Mouse (Mus musculus): Measurements from ENCODE around the gene Fgr.

Fgr gene

DNA sequence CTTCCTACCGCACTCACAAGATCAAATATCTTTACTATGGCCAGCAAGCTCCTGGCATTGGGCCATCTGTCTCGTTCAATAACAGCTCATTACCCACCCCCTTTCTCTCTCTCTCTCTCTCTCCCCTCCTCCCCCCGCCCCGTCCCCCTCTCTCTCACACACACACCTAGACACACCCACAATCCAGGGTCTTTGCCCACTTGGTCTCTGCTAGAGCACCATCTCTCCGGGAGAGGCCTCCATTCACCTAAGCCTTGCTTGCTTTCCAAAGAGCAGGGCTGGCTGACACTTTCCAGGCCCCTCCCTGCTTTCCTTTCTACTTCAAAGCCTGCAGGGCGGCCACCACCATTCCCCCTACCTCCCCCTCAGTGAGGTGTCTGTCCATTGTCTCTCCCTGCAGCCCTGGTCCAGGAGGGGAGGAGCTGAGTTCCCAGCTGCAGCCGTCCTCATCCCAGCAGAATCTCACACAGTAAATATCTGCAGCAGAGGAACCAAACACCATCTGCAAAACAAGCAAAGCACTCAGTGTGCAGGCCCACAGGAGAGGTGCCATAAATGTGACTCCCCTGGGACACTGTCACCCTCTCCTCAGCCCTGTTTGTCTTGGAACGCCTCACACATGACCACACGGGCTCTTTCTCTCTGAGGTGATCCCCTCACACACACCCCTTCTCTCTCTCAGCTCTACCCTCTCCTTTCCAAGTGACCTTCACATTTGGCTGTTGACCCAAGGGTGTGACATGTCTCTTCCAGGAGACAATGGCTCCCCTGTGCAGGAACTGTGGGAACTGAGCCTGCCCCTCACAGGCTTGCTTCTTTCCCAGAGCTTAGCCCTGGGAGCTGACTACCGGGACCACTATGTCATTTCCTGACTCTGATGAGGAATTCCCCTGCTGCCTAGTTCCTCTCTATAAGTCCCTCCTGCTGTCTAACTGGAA is 14.9 kb upstream of the Fgr start:
- no peak for DNase-seq (ENCODE audit: low spot score in 2 of 2)

DNA sequence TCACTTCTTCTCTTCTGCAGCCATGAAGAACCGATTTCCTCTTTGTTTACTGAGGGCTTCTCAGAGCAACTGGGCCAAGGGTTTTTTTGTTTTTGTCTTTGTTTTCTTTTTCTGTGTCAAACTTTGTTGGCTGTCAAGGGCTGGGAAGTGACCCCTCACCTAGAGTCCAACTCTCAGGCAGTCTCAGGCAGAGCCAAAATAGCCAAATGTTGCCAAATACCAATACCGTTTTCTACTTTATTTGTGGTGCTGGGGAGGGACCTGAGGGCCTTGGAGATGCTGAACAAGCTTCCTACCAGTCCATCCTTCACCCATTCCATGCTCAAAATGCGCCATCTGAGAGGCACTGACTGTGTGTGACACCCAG is 14.2 kb upstream of the Fgr start:
- no peak for DNase-seq (ENCODE audit: low spot score in 2 of 2)

- no peak for DNase-seq (ENCODE audit: low spot score in 2 of 2)
These were observed 13.6 kb upstream of the Fgr start for GRCm38 (mm10) chr4:132960313-132960712.

DNA sequence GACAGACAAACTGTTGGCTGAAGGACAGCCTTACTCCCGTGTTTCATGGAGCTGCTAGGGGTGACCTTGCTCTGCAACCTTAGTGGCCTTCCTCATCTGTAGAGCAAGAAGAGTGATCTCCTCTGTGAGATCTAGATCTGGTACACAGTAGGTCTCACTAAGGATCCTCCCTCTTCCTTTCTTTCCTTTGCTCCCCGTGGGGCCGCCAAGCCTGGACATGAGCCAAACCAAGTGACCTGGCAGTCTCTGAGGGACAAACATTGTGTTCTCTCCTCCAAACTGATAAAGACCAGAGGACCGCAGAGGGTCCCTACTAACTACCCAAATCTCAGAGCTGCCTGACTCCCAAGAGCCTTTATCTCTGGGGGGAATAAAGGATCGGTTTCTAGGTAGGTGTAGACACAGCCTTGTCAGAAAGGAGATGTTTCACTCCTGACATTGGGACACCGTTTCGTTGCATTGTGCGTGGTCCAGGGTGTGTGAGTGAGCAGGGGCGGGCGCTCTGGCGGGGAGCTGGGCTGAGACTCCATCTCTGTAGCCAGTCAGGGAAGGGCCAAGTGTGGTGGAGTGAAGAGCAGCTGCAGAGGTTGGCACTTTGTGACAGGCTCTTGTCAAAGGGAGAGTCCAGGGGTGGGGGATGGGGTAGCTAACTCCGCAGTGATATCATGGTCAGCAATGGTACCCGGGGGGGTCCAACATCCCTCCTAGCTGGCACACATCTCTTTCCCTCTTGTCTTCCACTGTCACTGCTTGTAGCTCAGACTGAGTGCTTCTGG is 12.8 kb upstream of the Fgr start:
- DNase-seq (ENCODE audit: low spot score in 2 of 2), result no peak

GRCm38 (mm10) chr4:132961866-132962265 is 12.0 kb upstream of the Fgr start:
- DNase-seq (ENCODE audit: low spot score in 2 of 2), result no peak

- no peak for DNase-seq (ENCODE audit: low spot score in 2 of 2)
These were observed 11.3 kb upstream of the Fgr start for GRCm38 (mm10) chr4:132962628-132963027.

DNA sequence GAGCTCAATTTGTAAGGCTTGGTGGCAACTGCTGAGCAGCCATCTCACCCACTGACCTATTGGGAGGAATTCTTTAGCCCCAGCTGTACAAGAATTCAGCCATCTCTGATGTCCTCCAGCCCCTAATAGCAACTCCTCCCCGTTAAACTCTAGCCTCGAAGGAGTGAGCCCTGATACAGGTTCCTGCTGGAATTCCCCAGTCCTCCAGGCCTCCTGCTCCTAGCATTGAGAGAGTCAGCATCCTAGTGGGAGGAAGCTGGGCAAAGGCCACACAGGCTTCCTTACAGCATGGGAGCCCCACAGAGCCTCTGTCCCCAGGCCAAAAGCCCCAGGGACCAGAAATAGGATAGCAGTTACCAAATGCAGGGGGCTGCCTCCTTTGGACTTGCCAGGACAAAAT is 10.5 kb upstream of the Fgr start:
- no peak for DNase-seq (ENCODE audit: low spot score in 2 of 2)

DNA sequence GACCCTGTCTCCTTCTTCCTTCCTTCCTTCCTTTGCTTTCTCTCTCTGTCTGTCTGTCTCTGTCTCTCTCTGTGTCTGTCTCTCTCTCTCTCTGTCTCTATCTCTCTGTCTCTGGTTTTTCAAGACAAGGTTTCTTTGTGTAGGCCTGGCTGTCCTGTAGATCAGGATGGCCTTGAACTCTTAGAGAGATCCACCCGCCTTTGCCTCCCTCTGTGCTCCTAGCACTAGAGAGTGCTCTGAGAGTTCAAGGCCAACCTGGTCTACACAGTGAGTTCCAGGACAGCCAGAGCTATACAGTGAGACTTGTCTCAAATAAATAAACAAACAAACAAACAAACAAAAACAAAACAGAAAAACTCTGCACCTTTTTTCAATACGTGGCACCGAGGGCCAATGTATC is 9.8 kb upstream of the Fgr start:
- no peak for DNase-seq (ENCODE audit: low spot score in 2 of 2)

GRCm38 (mm10) chr4:132964473-132964872 is 9.4 kb upstream of the Fgr start:
- no peak for DNase-seq (ENCODE audit: low spot score in 2 of 2)

- no peak for DNase-seq (ENCODE audit: low spot score in 2 of 2)
These were observed 5.6 kb upstream of the Fgr start for GRCm38 (mm10) chr4:132968105-132968938.

- DNase-seq (ENCODE audit: low spot score in 2 of 2), result no peak
These were observed 2.3 kb upstream of the Fgr start for GRCm38 (mm10) chr4:132971601-132972000.

DNA sequence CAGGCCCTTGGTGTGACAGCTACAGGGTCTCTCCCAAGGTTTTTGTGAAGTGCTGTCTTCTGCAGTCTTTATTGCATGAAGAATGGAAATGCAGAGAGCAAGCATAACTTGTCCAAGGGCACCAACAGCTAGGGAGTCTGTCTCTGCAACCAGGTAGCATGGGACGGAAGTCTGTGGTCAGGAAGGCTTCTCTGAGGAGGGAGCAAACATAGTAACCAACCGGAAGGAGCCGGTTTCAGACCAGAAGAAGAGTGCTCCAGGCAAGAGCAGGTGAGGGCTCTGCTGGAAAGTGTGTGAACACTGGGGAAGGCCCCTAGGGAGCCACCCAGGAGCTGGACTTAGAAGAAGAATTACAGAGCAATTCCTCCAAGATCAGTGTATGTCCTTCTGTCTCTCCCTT is 1.8 kb upstream of the Fgr start:
- DNase-seq (ENCODE audit: low spot score in 2 of 2), result no peak

DNA sequence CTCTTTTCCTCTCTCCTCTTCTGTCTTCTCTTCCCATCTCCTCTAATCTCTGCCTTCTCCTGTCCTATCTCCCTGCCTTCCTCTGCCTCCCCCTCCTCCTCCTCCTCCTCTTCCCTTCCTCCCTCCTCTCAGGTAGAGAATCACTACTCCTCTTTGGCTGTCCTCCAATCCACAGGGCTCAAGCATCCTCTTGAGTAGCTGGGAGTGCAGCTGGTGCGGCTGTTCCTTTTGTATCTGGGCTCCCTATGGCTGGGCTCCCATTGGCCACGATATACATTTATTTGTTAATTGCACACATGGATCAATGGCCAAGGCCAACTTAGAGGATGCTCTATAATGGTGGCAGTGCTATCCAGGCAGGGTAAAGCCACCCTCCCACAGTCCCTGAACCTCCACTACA is 1.3 kb upstream of the Fgr start:
- DNase-seq (ENCODE audit: low spot score in 2 of 2), result no peak

DNA sequence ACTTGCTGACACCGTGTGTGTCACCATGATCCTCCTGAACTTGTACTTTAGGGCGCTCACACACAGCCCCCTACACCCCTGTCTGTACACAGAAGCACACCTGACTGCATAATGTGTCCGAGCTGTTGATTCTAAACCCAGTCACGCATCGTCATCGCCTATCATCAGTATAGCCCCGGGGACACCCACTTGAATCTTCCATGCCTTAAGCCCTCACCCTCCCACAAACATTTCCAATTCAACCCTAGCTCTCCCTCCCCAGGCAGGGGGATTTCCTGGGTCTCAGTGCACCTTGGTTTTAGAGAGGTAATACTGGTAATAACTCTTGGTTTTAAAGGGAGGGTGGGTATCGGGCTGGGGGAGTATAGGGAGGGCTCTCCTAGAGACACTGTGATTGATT is 709 bp upstream of the Fgr start:
- no peak for DNase-seq (ENCODE audit: low spot score in 2 of 2)

GRCm38 (mm10) chr4:132974904-132975303 is 1.0 kb downstream of the Fgr start:
- peak in 1 of 2 experiments; percentile 44 for DNase-seq (ENCODE audit: low spot score in 2 of 2)

DNA sequence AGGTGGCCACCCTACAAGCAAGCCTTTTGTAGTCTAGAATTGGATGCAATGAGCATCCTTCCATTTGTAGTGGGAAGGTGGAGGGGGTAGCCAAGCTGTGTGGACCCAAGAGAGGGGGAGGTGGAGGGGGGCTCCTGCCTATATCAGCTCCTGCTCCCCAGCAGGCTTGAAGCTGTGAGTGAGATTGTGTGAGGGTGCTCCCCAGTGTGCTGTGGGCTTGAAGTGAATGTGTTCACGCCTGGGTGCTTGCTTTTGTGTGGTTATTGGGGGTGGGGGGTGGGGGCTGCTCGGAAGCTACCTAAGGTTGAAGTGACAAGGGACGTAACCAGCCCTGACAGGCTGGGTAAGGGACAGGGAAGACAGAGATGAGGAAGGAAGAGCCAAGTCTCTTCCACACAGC is 1.9 kb downstream of the Fgr start:
- no peak for DNase-seq (ENCODE audit: low spot score in 2 of 2)

DNA sequence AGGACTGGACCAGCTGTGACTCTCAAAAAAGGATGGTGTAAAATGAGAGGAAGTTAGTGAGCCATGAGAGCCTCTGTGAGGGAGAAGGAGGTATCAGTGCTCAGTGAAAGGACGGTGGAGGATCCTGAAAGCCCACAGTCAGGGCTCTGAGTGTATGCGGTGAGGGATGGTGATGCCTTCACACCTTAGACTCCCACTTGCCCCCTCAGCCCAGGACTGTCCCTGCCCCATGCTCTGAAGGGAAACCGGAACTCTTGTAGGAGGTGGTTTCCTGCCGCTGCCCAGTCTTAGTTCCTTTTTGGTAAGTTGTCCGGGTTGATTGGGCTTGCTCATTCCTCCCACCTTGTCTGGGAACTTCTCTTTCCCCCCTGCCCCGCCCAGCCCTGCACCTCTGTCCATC is 2.8 kb downstream of the Fgr start:
- no peak for DNase-seq (ENCODE audit: low spot score in 2 of 2)

GRCm38 (mm10) chr4:132977597-132977996 is 3.7 kb downstream of the Fgr start:
- no peak for DNase-seq (ENCODE audit: low spot score in 2 of 2)

DNA sequence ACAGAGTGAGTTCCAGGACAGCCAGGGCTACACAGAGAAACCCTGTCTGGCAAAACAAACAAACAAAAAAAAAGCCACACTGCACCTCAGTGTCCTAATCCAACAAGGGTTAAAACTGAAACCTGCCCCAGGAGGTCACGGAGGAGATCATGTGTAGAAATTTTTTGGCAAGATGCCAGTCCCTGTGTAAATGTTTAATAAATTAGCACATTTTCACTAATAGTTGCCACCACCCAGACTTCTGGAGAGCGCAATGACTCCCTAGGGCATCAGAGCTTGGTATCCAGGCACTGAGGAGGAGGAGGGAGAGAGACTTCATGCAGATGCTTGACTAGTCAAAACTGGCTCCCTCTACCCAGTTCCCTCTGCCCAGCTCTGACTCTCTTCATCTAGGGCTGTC is 5.3 kb downstream of the Fgr start:
- DNase-seq (ENCODE audit: low spot score in 2 of 2), result no peak

- DNase-seq (ENCODE audit: low spot score in 2 of 2), result no peak
These were observed 7.7 kb downstream of the Fgr start for GRCm38 (mm10) chr4:132981621-132982020.

GRCm38 (mm10) chr4:132982999-132983398 is 9.1 kb downstream of the Fgr start:
- DNase-seq (ENCODE audit: low spot score in 2 of 2), result no peak

All from left cerebral cortex, adult 9 months (tissue).